Mouse (Mus musculus) ES-Bruce4 (cell line): ENCODE measurements around the gene Lrp8.

Source experiments
- CTCF ChIP-seq: IDR thresholded peaks from one replicate; pipeline ENCODE4 v1.8.1; 2011; ENCODE audit warnings: low read depth, low read length
- POLR2A ChIP-seq: IDR thresholded peaks from one replicate; pipeline ENCODE4 v1.8.1; 2011; ENCODE audit warnings: low read length; ENCODE audit not compliant: insufficient read depth

GRCm38 (mm10) chr4:107899211-107899927 is 97.3 kb downstream of the Lrp8 start:
- TF ChIP-seq CTCF = no peak
- TF ChIP-seq POLR2A = no peak
